Mouse (Mus musculus): Measurements from ENCODE around the gene Atp6v0a1.

GRCm38 (mm10) chr11:101087682-101088055 lies 78.4 kb downstream of the Atp6v0a1 start:
- TF ChIP-seq CTCF (IDR thresholded peaks at IDR 0.05; ENCODE audit: borderline replicate concordance, insufficient read depth, low read depth, low read length) (no peak), POLR2A (IDR thresholded peaks at IDR 0.05; ENCODE audit: borderline replicate concordance, insufficient read depth, low read length) (no peak)
